Mouse (Mus musculus): Measurements from ENCODE around the gene Cwc27. TPM values are rescaled to one million over a fixed set of nuclear protein-coding genes. Genes with fewer than 3 reads are reported as not detected.
A peak's percentile ranks its signal among the peaks of the same experiment; 100 is the strongest.

Cwc27 gene
- 7.0 and 7.1 TPM in 2 replicates for polyA plus RNA-seq (2015; fragmentation: Nextera tagmentation; extraction: Ambion mirVana)

- peak within 1 kb of the TSS; percentile 80 for H3K4me3 ChIP-seq (ENCODE audit: low read depth, low read length)
These were observed at the start of gene Cwc27 for GRCm38 (mm10) chr13:104816635-104817571. TSS of gene Cwc27 (minus strand) at chr13:104817142.

GRCm38 (mm10) chr13:104866726-104867125 is 49.8 kb upstream of the Cwc27 start:
- Histone ChIP-seq H3K4me3 (ENCODE audit: low read depth, low read length) (no peak overlapping the region), H3K4me1 (ENCODE audit: control insufficient read depth, low read depth, low read length) (no peaks in the 10 kb centered on the region), H3K27ac (ENCODE audit: low read length) (no peak overlapping the region), H3K27me3 (ENCODE audit: control insufficient read depth, insufficient read depth, low read depth, low read length) (peaks cover 9% of the 10 kb centered on the region), H3K9ac (ENCODE audit: low read depth, low read length) (no peak overlapping the region), H3K36me3 (ENCODE audit: control insufficient read depth, insufficient read depth) (no peaks in the 10 kb centered on the region), H3K4me2 (ENCODE audit: low read depth, low read length) (no peak overlapping the region), H3K9me3 (replicated peaks; ENCODE audit: control insufficient read depth, low read length) (no peaks in the 10 kb centered on the region)
- ATAC-seq (ENCODE audit: low read depth): no peak
- WGBS (ENCODE audit: insufficient replicate concordance): 51% methylated on average over 5 of the region's 5 CpGs

More at GRCm38 (mm10) chr13:104816635-104817571, at the start of gene Cwc27:
- H3K9me3 ChIP-seq (replicated peaks; ENCODE audit: control insufficient read depth, low read length): no peaks in the 10 kb centered on the region
- WGBS (ENCODE audit: insufficient replicate concordance): under 1% methylated on average over 50 of the region's 50 CpGs
- peak within 1 kb of the TSS; percentile 67 for H3K4me2 ChIP-seq (ENCODE audit: low read depth, low read length)
- H3K4me1 ChIP-seq (ENCODE audit: control insufficient read depth, low read depth, low read length): peaks cover 15% of the 10 kb centered on the region
- H3K27ac ChIP-seq (ENCODE audit: low read length): peak within 1 kb of the TSS; percentile 79
- ATAC-seq (ENCODE audit: low read depth): peak; percentile 92
- H3K36me3 ChIP-seq (ENCODE audit: control insufficient read depth, insufficient read depth): no peaks in the 10 kb centered on the region
- H3K27me3 ChIP-seq (ENCODE audit: control insufficient read depth, insufficient read depth, low read depth, low read length): no peaks in the 10 kb centered on the region
- H3K9ac ChIP-seq (ENCODE audit: low read depth, low read length): peak within 1 kb of the TSS; percentile 84

GRCm38 (mm10) chr13:104863127-104863979 is 46.4 kb upstream of the Cwc27 start, which contains the start of gene Shisal2b:
TSS of gene Shisal2b (minus strand) at chr13:104863893.
- Histone ChIP-seq H3K27me3 (ENCODE audit: control insufficient read depth, insufficient read depth, low read depth, low read length) (peaks cover 9% of the 10 kb centered on the region), H3K36me3 (ENCODE audit: control insufficient read depth, insufficient read depth) (no peaks in the 10 kb centered on the region), H3K4me1 (ENCODE audit: control insufficient read depth, low read depth, low read length) (no peaks in the 10 kb centered on the region), H3K9ac (ENCODE audit: low read depth, low read length) (no peak within 1 kb of the TSS), H3K4me3 (ENCODE audit: low read depth, low read length) (peak within 1 kb of the TSS; percentile 51), H3K27ac (ENCODE audit: low read length) (no peak within 1 kb of the TSS), H3K4me2 (ENCODE audit: low read depth, low read length) (peak within 1 kb of the TSS; percentile 61), H3K9me3 (replicated peaks; ENCODE audit: control insufficient read depth, low read length) (no peaks in the 10 kb centered on the region)
- ATAC-seq (ENCODE audit: low read depth): peak; percentile 24; the same call in 1 of the 2 replicates
- WGBS (ENCODE audit: insufficient replicate concordance): 4% methylated on average over 38 of the region's 38 CpGs

GRCm38 (mm10) chr13:104853645-104854044 is 36.7 kb upstream of the Cwc27 start:
- Histone ChIP-seq H3K36me3 (ENCODE audit: control insufficient read depth, insufficient read depth) (no peaks in the 10 kb centered on the region), H3K27ac (ENCODE audit: low read length) (no peak overlapping the region), H3K9ac (ENCODE audit: low read depth, low read length) (no peak overlapping the region), H3K4me1 (ENCODE audit: control insufficient read depth, low read depth, low read length) (no peaks in the 10 kb centered on the region), H3K4me2 (ENCODE audit: low read depth, low read length) (no peak overlapping the region), H3K9me3 (replicated peaks; ENCODE audit: control insufficient read depth, low read length) (no peaks in the 10 kb centered on the region), H3K4me3 (ENCODE audit: low read depth, low read length) (no peak overlapping the region), H3K27me3 (ENCODE audit: control insufficient read depth, insufficient read depth, low read depth, low read length) (no peaks in the 10 kb centered on the region)
- ATAC-seq (ENCODE audit: low read depth): no peak
- WGBS (ENCODE audit: insufficient replicate concordance): 55% methylated on average over 2 of the region's 2 CpGs

- no peak for ATAC-seq (ENCODE audit: low read depth)
- Histone ChIP-seq H3K27me3 (ENCODE audit: control insufficient read depth, insufficient read depth, low read depth, low read length) (no peaks in the 10 kb centered on the region), H3K9ac (ENCODE audit: low read depth, low read length) (no peak overlapping the region), H3K9me3 (replicated peaks; ENCODE audit: control insufficient read depth, low read length) (no peaks in the 10 kb centered on the region), H3K27ac (ENCODE audit: low read length) (no peak overlapping the region), H3K4me1 (ENCODE audit: control insufficient read depth, low read depth, low read length) (no peaks in the 10 kb centered on the region), H3K4me2 (ENCODE audit: low read depth, low read length) (no peak overlapping the region), H3K4me3 (ENCODE audit: low read depth, low read length) (no peak overlapping the region), H3K36me3 (ENCODE audit: control insufficient read depth, insufficient read depth) (peaks cover 4% of the 10 kb centered on the region; the same call in 1 of the 2 replicates)
- 67% methylated on average over 9 of the region's 13 CpGs for WGBS (ENCODE audit: insufficient replicate concordance)
These were observed 26.6 kb upstream of the Cwc27 start for GRCm38 (mm10) chr13:104843295-104844089.

GRCm38 (mm10) chr13:104841937-104842336 is 25.0 kb upstream of the Cwc27 start:
- Histone ChIP-seq H3K36me3 (ENCODE audit: control insufficient read depth, insufficient read depth) (peaks cover 4% of the 10 kb centered on the region; the same call in 1 of the 2 replicates), H3K9ac (ENCODE audit: low read depth, low read length) (no peak overlapping the region), H3K27ac (ENCODE audit: low read length) (no peak overlapping the region), H3K9me3 (replicated peaks; ENCODE audit: control insufficient read depth, low read length) (no peaks in the 10 kb centered on the region), H3K4me2 (ENCODE audit: low read depth, low read length) (no peak overlapping the region), H3K27me3 (ENCODE audit: control insufficient read depth, insufficient read depth, low read depth, low read length) (no peaks in the 10 kb centered on the region), H3K4me1 (ENCODE audit: control insufficient read depth, low read depth, low read length) (no peaks in the 10 kb centered on the region), H3K4me3 (ENCODE audit: low read depth, low read length) (no peak overlapping the region)
- 50% methylated on average over 4 of the region's 4 CpGs for WGBS (ENCODE audit: insufficient replicate concordance)
- no peak for ATAC-seq (ENCODE audit: low read depth)

- no peak for ATAC-seq (ENCODE audit: low read depth)
- Histone ChIP-seq H3K9ac (ENCODE audit: low read depth, low read length) (no peak overlapping the region), H3K4me3 (ENCODE audit: low read depth, low read length) (no peak overlapping the region), H3K27ac (ENCODE audit: low read length) (no peak overlapping the region), H3K4me1 (ENCODE audit: control insufficient read depth, low read depth, low read length) (no peaks in the 10 kb centered on the region), H3K9me3 (replicated peaks; ENCODE audit: control insufficient read depth, low read length) (no peaks in the 10 kb centered on the region), H3K27me3 (ENCODE audit: control insufficient read depth, insufficient read depth, low read depth, low read length) (no peaks in the 10 kb centered on the region), H3K36me3 (ENCODE audit: control insufficient read depth, insufficient read depth) (peaks cover 10% of the 10 kb centered on the region), H3K4me2 (ENCODE audit: low read depth, low read length) (no peak overlapping the region)
- WGBS (ENCODE audit: insufficient replicate concordance): 80% methylated on average over 7 of the region's 7 CpGs
These were observed 20.7 kb upstream of the Cwc27 start for GRCm38 (mm10) chr13:104837628-104838027.

- no peaks in the 10 kb centered on the region; the same call in 1 of the 2 replicates for H3K9me3 ChIP-seq (replicated peaks; ENCODE audit: control insufficient read depth, low read length)
- WGBS (ENCODE audit: insufficient replicate concordance): 83% methylated on average over 13 of the region's 13 CpGs
- no peak overlapping the region for H3K4me3 ChIP-seq (ENCODE audit: low read depth, low read length)
- no peak overlapping the region for H3K4me2 ChIP-seq (ENCODE audit: low read depth, low read length)
- peaks cover 22% of the 10 kb centered on the region for H3K36me3 ChIP-seq (ENCODE audit: control insufficient read depth, insufficient read depth)
- no peaks in the 10 kb centered on the region for H3K4me1 ChIP-seq (ENCODE audit: control insufficient read depth, low read depth, low read length)
- H3K27ac ChIP-seq (ENCODE audit: low read length): no peak overlapping the region
- no peak overlapping the region for H3K9ac ChIP-seq (ENCODE audit: low read depth, low read length)
- no peak for ATAC-seq (ENCODE audit: low read depth)
- H3K27me3 ChIP-seq (ENCODE audit: control insufficient read depth, insufficient read depth, low read depth, low read length): no peaks in the 10 kb centered on the region
These were observed 15.9 kb upstream of the Cwc27 start for GRCm38 (mm10) chr13:104832811-104833210.
